Mouse (Mus musculus) MEL (cell line): ENCODE measurements around the gene Cul5.

Experiments
- CTCF ChIP-seq, 3 experiments: IDR thresholded peaks in 2 of 3; conservative IDR thresholded peaks in 1 of 3; 2 replicates each; pipeline ENCODE4 v1.5.1; 2011 to 2012; ENCODE audit warnings: low read length in 3 of 3, low read depth in 2 of 3, mild to moderate bottlenecking in 2 of 3, improper control_type of control experiment in 1 of 3, inconsistent platforms in 1 of 3, mixed read lengths in 1 of 3, moderate library complexity in 1 of 3; ENCODE audit not compliant: control insufficient read depth in 1 of 3, insufficient read depth in 1 of 3, poor library complexity in 1 of 3, severe bottlenecking in 1 of 3
- ELF1 ChIP-seq: IDR thresholded peaks from 2 replicates; pipeline ENCODE4 v1.6.1; 2014; ENCODE audit warnings: low read depth, mild to moderate bottlenecking, inconsistent platforms, low read length, improper control_type of control experiment, moderate library complexity

- TF ChIP-seq ELF1 (no peak), CTCF (IDR thresholded peaks at IDR 0.05 in 2 of 3, conservative IDR thresholded peaks at IDR 0.05 in 1 of 3; ENCODE audit: control insufficient read depth in 1 of 3, insufficient read depth in 1 of 3, low read depth in 2 of 3, low read length in 3 of 3, poor library complexity in 1 of 3, severe bottlenecking in 1 of 3) (peak; percentile 68 to 72 (median 71))
Observed at GRCm38 (mm10) chr9:53594764-53595163, 75.0 kb downstream of the Cul5 start.
